Mouse (Mus musculus): Measurements from ENCODE around the gene Tspan18.
A peak's percentile ranks its signal among the peaks of the same experiment; 100 is the strongest.

Gene Tspan18

GRCm38 (mm10) chr2:93214192-93214591 lies 120.1 kb downstream of the Tspan18 start:
- no peak for DNase-seq

DNA sequence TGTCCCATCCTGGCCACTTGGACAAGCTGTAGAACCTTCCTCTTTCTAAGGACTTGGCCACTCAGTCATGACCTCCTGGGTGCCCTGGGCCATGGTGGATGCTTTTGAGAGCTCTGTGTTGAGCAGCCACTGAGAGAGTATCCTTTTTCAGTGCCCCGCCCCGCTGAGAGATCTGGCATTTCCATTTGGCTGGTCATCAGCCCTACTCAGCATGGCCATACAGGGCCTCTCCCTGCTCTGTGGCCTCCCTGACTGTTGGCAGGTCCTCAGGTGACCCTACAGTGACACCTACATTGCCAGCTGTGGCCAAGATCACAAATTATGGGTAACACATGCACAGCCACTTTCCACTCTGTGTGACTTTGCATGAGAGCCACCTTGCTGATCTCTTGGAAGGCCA lies 121.4 kb downstream of the Tspan18 start:
- DNase-seq = no peak

- DNase-seq = no peak
Measured at GRCm38 (mm10) chr2:93212386-93212785, 121.9 kb downstream of the Tspan18 start.

DNA sequence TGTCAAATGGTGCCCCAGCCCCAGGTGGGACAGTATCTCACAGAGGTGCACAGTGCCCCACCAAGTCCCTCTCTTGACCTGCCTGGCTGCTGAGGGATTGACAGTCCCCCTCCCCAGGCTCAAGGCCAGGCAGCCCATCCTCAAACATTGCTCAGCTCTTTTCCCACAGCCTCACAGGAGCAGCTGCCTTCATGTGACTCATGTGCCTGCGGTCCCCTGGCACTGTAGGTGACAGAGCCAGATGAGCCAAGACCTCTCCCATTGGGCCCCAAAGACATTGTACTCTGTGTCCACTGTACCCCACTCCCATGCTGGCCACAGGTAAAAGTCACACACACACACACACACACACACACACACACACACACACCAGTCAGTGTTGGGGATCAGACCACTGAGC lies 128.2 kb downstream of the Tspan18 start:
- no peak for DNase-seq

DNA sequence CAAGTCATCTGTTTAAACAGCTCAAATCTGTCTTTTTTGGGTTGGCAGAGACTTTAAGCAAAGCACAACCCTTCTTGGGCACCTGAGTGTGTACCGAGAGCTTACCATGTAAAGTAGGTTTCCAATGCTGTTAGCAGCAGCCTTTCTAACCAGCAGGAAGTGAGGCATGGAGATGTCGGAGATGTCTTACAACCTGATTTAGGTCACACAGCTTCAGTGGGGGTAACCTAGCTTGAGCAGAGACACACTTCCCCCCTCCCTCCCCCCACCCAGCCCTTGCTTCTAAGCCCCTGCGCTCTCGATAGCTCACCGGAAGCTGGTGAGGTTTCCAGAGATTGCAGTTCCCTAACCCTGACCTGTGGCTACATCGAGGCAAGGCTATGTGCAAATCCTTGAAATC lies 129.7 kb downstream of the Tspan18 start:
- no peak for DNase-seq

- peak; percentile 60 for DNase-seq
Measured at GRCm38 (mm10) chr2:93203682-93204081, 130.6 kb downstream of the Tspan18 start.

- DNase-seq = no peak
Measured at GRCm38 (mm10) chr2:93202782-93203181, 131.5 kb downstream of the Tspan18 start.

DNA sequence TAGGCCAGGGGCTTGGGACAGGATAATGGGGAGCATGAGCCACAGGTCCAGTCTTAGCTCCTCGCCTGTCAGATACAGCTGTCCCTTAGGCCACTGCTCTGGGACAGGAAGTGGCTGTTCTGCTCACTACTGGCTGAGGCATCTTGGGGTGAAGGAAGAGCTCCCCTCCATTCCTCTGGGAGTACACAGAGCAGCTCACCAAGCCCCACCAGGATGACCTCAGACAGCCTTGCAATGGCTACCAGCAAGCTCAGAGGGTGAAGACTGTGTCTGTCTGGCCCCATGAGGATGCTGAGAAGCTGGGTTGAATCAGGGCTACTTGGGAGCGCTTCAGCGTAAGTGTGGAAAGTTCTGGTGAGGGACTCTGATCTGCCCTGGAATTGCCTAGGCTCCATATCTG lies 132.3 kb downstream of the Tspan18 start:
- DNase-seq = no peak

DNA sequence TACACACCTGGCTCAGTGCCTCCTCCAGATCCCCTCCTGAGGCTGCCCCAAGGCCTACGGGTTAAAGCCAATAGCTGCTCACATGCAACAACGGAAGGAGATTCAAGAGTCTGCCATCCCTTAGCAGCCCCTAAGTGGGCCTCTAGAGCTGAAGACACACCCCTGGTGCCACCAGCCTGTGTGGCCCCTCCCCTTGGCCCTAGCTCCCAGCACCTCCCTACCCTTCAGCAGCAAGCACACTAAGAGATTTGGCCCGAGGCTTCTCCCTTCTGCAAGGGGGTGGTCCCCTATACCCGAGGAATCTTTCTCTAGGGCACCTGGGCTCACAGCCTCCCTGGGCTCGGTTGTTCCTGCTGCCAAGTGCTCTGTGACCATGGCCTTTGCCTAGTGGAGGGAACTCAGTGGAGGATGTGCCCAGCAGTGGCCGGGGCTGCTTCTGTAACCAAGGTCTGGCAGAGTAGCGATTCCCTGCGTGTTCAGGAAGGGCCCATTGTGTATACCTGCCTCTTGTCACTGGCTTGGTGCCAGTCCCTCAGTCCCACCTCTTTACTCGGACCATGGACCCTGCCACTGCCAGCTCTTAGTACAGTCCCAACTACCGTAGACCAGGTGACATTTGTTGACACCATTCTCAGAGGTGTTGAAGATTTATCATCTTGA lies 133.5 kb downstream of the Tspan18 start:
- DNase-seq = no peak

- no peak for DNase-seq
Measured at GRCm38 (mm10) chr2:93199531-93199974, 134.8 kb downstream of the Tspan18 start.

DNA sequence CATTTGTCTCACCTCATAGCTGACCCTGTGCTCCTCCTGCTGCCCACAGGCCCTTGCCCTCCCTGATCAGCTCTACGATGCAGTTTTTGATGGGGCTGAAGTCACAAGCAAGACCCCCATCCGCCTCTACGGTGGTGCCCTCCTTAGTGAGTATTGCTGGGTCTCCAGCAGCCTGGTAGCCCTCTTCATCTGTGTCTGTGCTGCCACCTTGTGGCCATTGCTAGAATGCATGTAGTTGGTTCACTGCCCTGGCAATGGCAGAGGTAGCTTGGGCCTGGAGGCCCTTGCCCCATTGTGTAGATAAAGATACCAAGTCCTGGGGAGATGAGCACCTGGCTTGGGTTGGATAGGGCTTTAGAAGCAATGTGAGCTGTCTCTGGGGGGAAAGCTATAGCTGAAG lies 135.5 kb downstream of the Tspan18 start:
- DNase-seq = peak; percentile 84

- no peak for DNase-seq
Measured at GRCm38 (mm10) chr2:93193806-93194205, 140.5 kb downstream of the Tspan18 start.

DNA sequence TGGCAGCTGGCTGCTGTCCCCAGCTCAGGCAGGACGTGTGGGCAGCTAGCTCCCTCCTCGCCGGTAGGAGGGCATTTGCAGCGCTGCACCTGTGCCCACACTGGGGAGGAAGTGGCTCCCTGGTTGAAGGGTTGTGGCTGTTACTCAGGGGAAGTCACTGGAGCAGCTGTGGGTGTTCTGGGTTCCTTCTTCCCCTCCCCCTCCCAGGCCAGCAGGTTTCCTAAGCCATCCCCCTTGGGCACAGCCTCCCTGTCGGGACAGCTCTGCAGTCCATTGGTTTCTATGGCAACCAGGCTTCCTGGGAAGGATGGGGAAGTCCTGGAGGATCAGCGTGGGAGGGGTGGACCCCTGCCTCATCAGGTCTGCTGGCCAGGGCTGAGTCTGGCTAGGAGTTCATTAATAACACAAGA lies 141.6 kb downstream of the Tspan18 start:
- DNase-seq = no peak

DNA sequence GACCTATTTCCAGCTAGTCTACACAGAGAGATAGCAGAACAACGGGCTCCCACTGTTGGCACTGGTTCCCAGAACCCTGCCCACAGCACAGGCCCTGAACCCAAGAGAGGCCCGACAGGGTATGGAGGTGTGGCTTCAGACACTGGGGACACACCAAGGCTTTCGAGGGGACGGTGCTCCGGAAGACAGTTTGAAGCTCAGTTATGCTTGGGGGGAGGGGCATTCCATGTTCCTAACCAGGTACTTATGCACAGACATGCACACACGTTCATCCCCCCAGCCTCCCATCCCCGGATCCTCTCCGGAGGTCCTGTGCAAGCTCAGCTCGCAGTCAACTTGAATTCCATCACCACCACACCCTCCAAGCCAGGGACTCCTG lies 142.1 kb downstream of the Tspan18 start:
- no peak for DNase-seq

GRCm38 (mm10) chr2:93191488-93192181 lies 142.7 kb downstream of the Tspan18 start:
- no peak for DNase-seq

DNA sequence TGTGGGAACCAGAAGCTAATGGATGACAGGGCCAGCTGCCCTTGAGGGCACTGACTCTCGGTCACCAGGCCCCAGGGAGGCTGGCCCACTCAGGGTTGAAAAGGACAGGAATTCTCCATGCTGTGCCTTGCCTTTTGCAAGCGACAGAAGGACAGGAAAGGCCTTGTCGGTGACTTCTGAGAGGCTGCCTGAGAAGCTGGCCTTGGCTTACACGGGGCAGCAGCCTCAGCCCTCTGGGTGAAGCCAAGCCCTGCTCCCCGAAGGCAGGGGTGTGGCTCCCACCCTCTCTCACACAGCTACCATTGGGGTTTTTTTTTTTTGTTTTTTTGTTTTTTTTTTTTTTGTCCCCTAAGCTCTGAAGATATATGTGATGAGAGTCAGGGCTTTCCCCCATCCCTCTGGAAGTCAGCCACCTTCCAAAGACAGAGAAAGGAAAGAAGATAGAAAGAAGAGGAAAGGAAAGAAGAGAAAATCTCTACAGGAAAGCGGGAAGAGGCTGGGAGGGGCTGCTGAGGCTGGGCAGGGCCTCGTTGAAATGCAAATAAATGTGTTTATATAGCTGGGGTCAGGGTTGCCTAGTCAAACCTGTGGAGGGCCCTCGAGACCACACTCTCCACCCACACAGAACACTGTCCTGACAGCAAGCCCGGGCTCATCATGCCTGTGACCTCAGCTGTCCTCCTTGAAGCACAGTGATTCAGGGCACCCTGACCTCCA lies 143.4 kb downstream of the Tspan18 start:
- DNase-seq = no peak

GRCm38 (mm10) chr2:93188761-93189458 lies 145.4 kb downstream of the Tspan18 start:
- DNase-seq = peak; percentile 55

GRCm38 (mm10) chr2:93188020-93188760 lies 146.1 kb downstream of the Tspan18 start:
- no peak for DNase-seq

GRCm38 (mm10) chr2:93187323-93187996 lies 146.8 kb downstream of the Tspan18 start, which contains the start of gene Trp53i11:
Trp53i11 (plus strand) TSS chr2:93187548.
- peak; percentile 80 for DNase-seq

DNA sequence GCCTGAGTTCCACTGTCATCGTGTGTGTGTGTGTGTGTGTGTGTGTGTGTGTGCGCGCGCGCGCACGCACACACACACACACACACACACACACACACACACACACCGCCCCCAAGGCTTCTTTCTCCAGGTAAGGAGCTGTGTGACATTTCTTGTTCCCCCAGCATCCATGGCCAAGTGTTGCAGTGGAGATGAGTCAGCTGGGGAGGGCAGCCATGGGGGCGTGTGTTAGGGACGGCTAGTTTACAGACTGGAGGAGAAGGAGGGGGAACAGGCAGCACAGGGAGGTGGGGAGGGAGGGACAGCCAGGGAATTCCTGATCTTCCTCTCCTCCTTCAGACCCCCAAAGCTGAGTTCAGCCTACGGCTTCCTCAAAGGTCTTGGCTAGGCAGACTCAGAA lies 151.4 kb downstream of the Tspan18 start:
- DNase-seq = peak; percentile 75

DNA sequence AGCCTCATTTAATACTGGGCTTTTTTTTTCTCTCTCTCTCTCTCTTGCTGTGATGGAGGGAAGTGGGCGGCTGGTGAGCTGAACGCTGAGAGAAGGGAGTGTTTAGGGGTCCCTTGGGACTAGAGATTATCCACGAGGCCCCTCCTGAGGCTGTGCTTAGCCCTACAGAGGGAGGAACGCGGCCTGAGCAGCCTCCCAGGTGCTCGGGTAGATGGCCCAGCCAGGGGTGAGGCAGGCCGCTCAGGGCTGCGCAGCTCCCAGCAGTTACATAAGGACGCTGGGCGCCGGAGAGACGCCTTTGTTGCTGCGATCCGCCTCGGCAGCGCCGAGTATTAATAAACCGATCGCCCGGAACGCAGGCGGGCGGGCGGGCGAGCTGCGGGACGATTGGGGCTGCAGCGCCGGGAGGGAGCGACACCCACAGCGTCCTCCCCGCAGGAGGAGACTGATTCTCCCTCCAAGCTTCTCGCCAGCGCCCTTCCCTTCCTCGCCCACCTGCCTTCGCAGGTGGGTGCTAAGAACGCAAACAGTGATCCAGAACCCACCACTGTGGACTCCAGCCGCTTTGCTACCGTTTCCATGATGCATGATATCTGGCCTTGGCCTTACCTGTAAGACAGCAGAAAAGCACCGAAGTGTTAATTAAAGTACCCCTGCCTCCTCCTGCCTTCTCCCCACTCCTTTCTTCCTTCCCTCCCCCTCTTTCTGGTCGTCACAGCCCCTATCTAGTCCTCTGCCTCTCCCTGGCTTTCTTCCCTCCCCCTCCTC lies 154.0 kb downstream of the Tspan18 start:
- peak; percentile 81 for DNase-seq
